Mouse (Mus musculus) testis, postnatal 14 days (tissue): ENCODE results near the gene Mettl7a1.
"Not testable (repeated sequence)": the region's sequence is repeated elsewhere in the genome, so short reads cannot be mapped to it uniquely, and the experiment has no call there.

Source experiments
- DNase-seq: peaks from one replicate; pipeline ENCODE4 v3.0.0; 2021; ENCODE audit warnings: low spot score

The Mettl7a1 gene

GRCm38 (mm10) chr15:100300499-100300898, 3.4 kb upstream of the Mettl7a1 start:
- DNase-seq: no peak

DNA sequence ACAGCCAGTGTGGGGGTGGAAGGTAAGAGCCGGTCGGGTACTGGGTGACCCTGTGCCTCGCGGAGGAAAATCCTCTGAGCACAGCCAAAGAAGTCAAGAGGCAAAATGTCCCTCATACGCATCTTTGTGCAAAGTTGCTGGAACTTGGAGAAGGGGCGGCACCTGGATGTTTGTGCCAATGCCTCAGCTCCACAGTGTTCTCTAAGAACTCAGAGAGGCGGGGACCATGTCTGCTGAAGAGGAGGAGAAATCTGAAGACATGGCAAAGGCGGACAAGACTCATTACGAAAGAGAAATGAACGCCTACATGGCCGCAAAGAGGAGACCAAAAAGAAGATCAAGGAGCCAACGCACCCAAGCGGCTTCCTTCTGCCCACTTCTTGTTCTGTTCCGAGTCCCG, 2.4 kb upstream of the Mettl7a1 start:
- peak; percentile 26 for DNase-seq

DNA sequence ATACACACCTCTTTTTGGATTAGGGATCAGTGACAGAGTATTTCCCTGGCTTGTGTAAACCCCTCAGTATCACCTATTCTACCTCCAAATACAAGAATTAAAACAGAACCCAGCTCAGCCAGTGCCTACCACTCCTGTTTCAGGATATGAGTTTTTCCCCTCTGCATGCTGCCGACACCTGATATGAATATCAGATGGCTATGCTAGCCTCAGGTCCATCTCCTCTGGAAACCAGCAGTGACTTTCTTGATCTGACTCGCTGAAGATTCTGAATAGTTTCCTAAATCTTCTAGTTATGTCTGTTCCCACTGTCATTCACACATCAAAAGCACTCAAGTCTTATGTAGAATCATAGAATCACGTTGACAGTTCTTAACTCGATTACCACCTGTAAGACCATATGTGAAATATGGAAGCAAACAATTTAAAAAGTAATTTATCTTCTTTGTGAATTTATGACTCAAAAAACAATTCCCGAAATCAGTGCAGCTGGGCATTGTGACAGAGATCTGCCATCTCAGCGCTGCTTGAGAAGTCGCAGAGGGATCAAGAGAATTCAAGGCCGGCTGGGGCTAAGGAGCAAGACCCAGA, 417 bp upstream of the Mettl7a1 start:
- DNase-seq: no peak

DNA sequence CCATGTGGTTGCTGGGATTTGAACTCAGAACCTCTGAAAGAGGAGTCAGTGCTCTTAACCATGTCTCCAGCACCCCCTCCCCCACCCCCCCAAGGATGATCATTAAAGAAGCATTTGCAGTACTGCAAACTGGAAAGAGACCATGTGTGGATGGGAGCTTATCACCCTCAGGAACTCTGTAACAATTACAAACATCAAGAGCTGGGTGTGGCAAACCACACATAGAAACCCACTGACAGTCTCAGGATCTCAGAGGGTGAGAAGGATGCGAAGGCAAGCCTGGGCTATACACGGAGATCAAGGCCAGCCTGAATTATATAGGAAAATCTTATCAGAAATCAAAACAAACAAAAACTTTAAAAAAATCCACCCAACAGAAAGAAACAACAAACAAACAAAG, 2.3 kb downstream of the Mettl7a1 start:
- DNase-seq: no peak

- not testable (repeated sequence) for DNase-seq
These were observed 3.6 kb downstream of the Mettl7a1 start for GRCm38 (mm10) chr15:100307438-100308096.

DNA sequence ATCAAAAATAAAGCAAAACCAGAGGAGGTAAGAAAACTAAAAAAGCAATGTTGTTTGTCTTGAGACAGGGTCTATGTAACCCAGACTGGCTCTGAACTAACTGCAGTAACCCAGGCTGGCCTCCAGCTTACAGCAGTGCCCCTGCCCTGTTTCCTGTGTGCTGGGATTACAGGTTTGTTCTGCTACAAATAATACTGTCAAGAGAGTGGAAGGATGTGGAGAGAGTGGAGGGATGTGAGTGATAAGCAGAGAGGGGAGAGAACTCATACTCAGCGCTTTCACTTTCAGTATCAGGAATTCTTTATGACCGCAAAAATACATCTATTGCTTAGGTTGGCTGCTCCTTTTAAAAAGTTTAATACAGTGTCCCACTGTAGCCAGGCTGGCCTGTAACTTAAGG, 8.4 kb downstream of the Mettl7a1 start:
- no peak for DNase-seq

DNA sequence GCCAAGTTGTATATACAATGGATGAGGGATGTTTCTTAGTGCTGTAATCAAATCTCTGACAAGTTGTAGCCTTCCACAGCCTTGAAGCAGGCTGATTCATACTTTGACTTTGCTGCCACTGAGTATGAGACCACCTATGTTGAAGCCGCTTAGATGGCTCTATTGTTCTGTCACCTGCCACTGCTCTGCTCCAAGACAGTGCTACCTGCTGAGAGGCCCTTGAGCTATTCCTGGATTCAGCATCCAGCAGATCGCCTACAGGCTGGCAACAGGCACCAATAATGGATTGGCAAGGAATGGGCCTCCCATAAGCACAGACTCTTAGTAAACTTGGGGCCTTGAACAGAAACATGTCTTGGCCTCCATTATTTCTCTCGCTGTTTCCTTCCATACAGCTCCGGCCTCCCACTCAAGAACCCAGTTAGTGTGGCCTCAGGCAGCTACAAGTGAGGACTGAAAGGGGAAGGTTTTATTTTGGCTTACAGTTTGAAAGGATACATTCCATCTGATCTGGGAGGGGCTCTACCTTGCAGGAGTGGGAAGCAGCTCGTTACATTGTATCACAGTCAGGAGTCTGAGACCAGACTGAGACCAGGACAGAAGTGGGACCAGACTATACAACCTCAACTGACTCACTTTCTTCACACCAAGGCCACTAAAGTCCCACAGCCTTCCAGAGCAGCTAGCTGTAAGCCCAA, 10.7 kb downstream of the Mettl7a1 start:
- no peak for DNase-seq

- not testable (repeated sequence) for DNase-seq
These were observed 14.2 kb downstream of the Mettl7a1 start for GRCm38 (mm10) chr15:100318014-100318671.

GRCm38 (mm10) chr15:100319884-100320283, 15.9 kb downstream of the Mettl7a1 start:
- no peak for DNase-seq

DNA sequence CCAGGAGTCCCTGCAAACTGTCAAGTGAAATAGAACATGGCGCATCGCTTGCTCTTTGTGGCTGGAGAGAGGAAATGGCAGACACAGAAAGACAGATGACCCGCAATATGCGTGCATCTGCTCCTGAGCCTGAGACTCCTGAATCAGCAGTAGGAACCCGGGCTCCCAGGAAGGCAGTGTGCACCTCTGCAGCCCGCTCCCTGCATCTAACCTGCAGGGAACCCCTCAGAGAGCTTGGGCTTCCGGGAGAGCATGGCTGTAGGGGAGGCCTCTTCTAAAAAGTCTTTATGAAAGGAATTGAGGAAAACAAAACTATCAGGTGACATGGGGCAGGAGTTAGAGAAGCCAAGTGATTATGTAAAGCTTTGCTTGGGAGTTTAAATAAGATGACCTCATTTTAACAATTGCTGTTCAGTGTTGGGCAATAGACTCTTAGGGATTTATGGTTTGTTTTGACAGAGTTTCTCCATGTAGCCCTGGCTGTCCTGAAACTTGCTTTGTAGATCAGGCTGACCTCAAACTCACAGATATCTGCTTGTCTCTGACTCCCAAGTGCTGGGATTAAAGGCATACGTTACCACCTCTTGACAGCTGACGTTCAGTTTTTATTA, 16.5 kb downstream of the Mettl7a1 start:
- DNase-seq: no peak

DNA sequence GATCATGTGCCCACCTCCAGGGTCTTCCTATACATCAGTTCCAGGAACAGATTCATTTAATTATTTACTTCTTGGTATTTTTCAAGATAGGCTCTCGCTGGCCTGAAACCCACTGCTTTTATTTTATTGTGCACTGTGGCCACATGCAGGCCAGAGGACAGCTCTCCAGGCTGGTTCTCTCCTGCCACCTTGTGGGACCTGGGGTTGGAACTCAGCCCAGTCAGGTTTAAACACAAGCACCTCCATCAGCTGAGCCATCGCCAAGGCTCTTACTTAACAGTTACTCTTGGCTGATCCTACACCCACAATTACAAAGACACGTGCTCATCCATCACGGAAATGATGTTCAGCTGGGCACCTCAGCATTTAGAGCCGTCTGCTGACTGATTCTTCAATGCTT, 17.2 kb downstream of the Mettl7a1 start:
- DNase-seq: no peak

GRCm38 (mm10) chr15:100324021-100324591, 20.2 kb downstream of the Mettl7a1 start:
- no peak for DNase-seq

DNA sequence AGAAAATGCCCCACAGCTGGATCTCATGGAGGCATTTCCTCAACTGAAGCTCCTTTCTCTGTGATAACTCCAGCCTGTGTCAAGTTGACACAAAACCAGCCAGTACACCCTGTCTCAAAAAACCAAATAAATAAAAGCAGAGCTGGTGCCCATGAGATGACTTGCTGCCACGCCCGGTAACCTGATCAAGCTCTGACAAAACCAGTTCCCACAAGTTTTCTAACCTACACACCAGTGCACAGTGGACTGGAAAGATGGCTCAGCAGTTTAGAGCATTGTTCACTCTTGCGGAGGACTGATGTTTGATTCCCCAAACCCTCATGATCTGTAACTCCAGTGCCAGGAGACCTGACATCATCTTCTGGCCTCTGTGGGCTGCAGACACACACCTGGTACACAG, 21.3 kb downstream of the Mettl7a1 start:
- no peak for DNase-seq

DNA sequence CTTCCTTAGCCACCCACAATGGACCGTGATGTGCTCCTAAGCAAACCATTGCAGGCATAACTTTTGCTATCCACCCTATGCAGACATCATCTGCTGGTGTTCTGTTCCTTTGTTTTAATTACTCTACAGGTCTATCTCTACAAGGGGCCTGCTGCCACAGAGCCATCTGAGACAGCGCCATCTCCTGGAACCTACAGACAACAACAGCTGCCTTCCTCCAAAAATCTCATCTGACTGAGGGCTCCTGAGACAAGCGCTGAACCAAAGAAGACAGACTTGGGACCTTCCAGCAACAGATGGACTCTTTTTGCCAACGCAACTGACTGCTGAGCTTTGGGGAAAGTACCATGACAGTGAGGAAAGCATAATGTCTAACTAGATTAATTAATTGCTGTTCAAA, 24.1 kb downstream of the Mettl7a1 start:
- not testable (repeated sequence) for DNase-seq

GRCm38 (mm10) chr15:100329336-100329735, 25.4 kb downstream of the Mettl7a1 start:
- not testable (repeated sequence) for DNase-seq

- DNase-seq: no peak
These were observed 26.8 kb downstream of the Mettl7a1 start for GRCm38 (mm10) chr15:100330739-100331138.

- DNase-seq: not testable (repeated sequence)
These were observed 28.4 kb downstream of the Mettl7a1 start for GRCm38 (mm10) chr15:100332077-100332961.

DNA sequence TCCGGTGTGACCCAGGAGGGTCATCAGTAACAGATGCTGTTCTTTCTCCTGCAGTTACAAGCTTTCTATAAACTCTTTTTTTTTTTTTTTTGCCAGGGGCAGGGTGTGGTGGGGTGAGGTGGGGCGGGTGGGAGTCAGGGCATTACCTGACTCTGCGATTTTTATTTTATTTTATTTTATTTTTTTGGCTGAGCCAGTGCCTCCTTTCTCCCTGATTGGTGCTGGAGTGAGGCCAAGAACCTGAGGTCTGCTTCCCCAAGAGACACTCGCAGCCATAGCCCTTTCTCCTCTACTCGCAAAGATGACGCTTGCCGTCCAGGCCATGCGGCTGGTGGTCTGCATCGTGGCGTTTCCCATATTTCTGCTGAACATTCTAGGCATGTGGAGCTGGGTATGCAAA, 30.7 kb downstream of the Mettl7a1 start, which contains the start of gene Mettl7a3:
Gene Mettl7a3, plus strand, starts transcription at position 301 of the 400 bp plus-strand sequence.
- DNase-seq: no peak

- not testable (repeated sequence) for DNase-seq
These were observed 33.4 kb downstream of the Mettl7a1 start for GRCm38 (mm10) chr15:100337328-100337727.

- not testable (repeated sequence) for DNase-seq
These were observed 33.9 kb downstream of the Mettl7a1 start for GRCm38 (mm10) chr15:100337847-100338246.
